Mouse (Mus musculus): ENCODE data around the gene C1ql4. TPM values are rescaled to one million over a fixed set of nuclear protein-coding genes. Genes with fewer than 3 reads are reported as not detected.

Gene C1ql4
- polyA plus RNA-seq (2014; fragmentation: Nextera tagmentation; extraction: Ambion mirVana), result 0.43 and 1.3 TPM in 2 replicates

- WGBS, result 6% methylated on average over 60 of the region's 60 CpGs
- Histone ChIP-seq H3K36me3 (ENCODE audit: control insufficient read depth, insufficient read depth, low read length) (peaks cover 10% of the 10 kb centered on the region), H3K4me3 (ENCODE audit: low read length) (peak within 1 kb of the TSS; percentile 24), H3K4me2 (replicated peaks; ENCODE audit: low read depth, low read length) (peak within 1 kb of the TSS; percentile 38), H3K27me3 (ENCODE audit: control insufficient read depth, insufficient read depth, low read length) (peaks cover 79% of the 10 kb centered on the region), H3K4me1 (ENCODE audit: control insufficient read depth, insufficient read depth, low read length) (peaks cover 10% of the 10 kb centered on the region), H3K9me3 (ENCODE audit: control insufficient read depth, low read length) (no peaks in the 10 kb centered on the region), H3K9ac (ENCODE audit: low read depth, low read length) (0 out of 2 replicates have a peak within 1 kb of the TSS, but pooled peaks have one; percentile 7), H3K27ac (ENCODE audit: low read depth, low read length) (no peak within 1 kb of the TSS)
- ATAC-seq (ENCODE audit: low FRiP score, low TSS enrichment), result no peak
Measured at GRCm38 (mm10) chr15:99087253-99088075, at the start of gene C1ql4. C1ql4 (minus strand) TSS chr15:99087817.

GRCm38 (mm10) chr15:99129956-99130910 lies 42.6 kb upstream of the C1ql4 start:
- Histone ChIP-seq H3K27me3 (ENCODE audit: control insufficient read depth, insufficient read depth, low read length) (no peaks in the 10 kb centered on the region), H3K4me3 (ENCODE audit: low read length) (no peak overlapping the region), H3K4me2 (replicated peaks; ENCODE audit: low read depth, low read length) (no peak overlapping the region), H3K27ac (ENCODE audit: low read depth, low read length) (no peak overlapping the region), H3K9ac (ENCODE audit: low read depth, low read length) (no peak overlapping the region), H3K4me1 (ENCODE audit: control insufficient read depth, insufficient read depth, low read length) (peaks cover 35% of the 10 kb centered on the region), H3K36me3 (ENCODE audit: control insufficient read depth, insufficient read depth, low read length) (0 out of 2 replicates have a peak, but pooled peaks cover 2% of the 10 kb centered on the region), H3K9me3 (ENCODE audit: control insufficient read depth, low read length) (no peaks in the 10 kb centered on the region)
- no peak for ATAC-seq (ENCODE audit: low FRiP score, low TSS enrichment)
- WGBS, result 46% methylated on average over 22 of the region's 22 CpGs

- ATAC-seq (ENCODE audit: low FRiP score, low TSS enrichment), result no peak
- H3K9ac ChIP-seq (ENCODE audit: low read depth, low read length), result no peak overlapping the region
- no peaks in the 10 kb centered on the region for H3K9me3 ChIP-seq (ENCODE audit: control insufficient read depth, low read length)
- H3K4me2 ChIP-seq (replicated peaks; ENCODE audit: low read depth, low read length), result no peak overlapping the region
- 0 out of 2 replicates have a peak, but pooled peaks cover 2% of the 10 kb centered on the region for H3K36me3 ChIP-seq (ENCODE audit: control insufficient read depth, insufficient read depth, low read length)
- H3K27me3 ChIP-seq (ENCODE audit: control insufficient read depth, insufficient read depth, low read length), result no peaks in the 10 kb centered on the region
- H3K4me1 ChIP-seq (ENCODE audit: control insufficient read depth, insufficient read depth, low read length), result peaks cover 37% of the 10 kb centered on the region
- no peak overlapping the region for H3K27ac ChIP-seq (ENCODE audit: low read depth, low read length)
- no peak overlapping the region for H3K4me3 ChIP-seq (ENCODE audit: low read length)
- WGBS, result 69% methylated on average over 11 of the region's 11 CpGs
Measured at GRCm38 (mm10) chr15:99129441-99129840, 41.8 kb upstream of the C1ql4 start.

- 67% methylated on average over 6 of the region's 6 CpGs for WGBS
Measured at GRCm38 (mm10) chr15:99127851-99128522, 40.4 kb upstream of the C1ql4 start.

GRCm38 (mm10) chr15:99126816-99127365 lies 39.3 kb upstream of the C1ql4 start:
- H3K4me3 ChIP-seq (ENCODE audit: low read length), result peak overlapping the region; percentile 84
- peak overlapping the region; percentile 68 for H3K4me2 ChIP-seq (replicated peaks; ENCODE audit: low read depth, low read length)
- H3K4me1 ChIP-seq (ENCODE audit: control insufficient read depth, insufficient read depth, low read length), result peaks cover 37% of the 10 kb centered on the region
- ATAC-seq (ENCODE audit: low FRiP score, low TSS enrichment), result peak; percentile 17; the same call in 1 of the 2 replicates
- no peaks in the 10 kb centered on the region for H3K27me3 ChIP-seq (ENCODE audit: control insufficient read depth, insufficient read depth, low read length)
- H3K9ac ChIP-seq (ENCODE audit: low read depth, low read length), result peak overlapping the region; percentile 93
- H3K27ac ChIP-seq (ENCODE audit: low read depth, low read length), result peak overlapping the region; percentile 93
- 0 out of 2 replicates have a peak, but pooled peaks cover 1% of the 10 kb centered on the region for H3K36me3 ChIP-seq (ENCODE audit: control insufficient read depth, insufficient read depth, low read length)
- under 1% methylated on average over 35 of the region's 35 CpGs for WGBS
- no peaks in the 10 kb centered on the region for H3K9me3 ChIP-seq (ENCODE audit: control insufficient read depth, low read length)

More at GRCm38 (mm10) chr15:99127851-99128522, 40.4 kb upstream of the C1ql4 start:
- H3K9ac ChIP-seq (ENCODE audit: low read depth, low read length), result peak overlapping the region; percentile 93; the same call in 1 of the 2 replicates
- H3K9me3 ChIP-seq (ENCODE audit: control insufficient read depth, low read length), result no peaks in the 10 kb centered on the region
- peak overlapping the region; percentile 84 for H3K4me3 ChIP-seq (ENCODE audit: low read length)
- H3K27me3 ChIP-seq (ENCODE audit: control insufficient read depth, insufficient read depth, low read length), result no peaks in the 10 kb centered on the region
- no peak overlapping the region for H3K27ac ChIP-seq (ENCODE audit: low read depth, low read length)
- no peak for ATAC-seq (ENCODE audit: low FRiP score, low TSS enrichment)
- 0 out of 2 replicates have a peak, but pooled peaks cover 2% of the 10 kb centered on the region for H3K36me3 ChIP-seq (ENCODE audit: control insufficient read depth, insufficient read depth, low read length)
- H3K4me2 ChIP-seq (replicated peaks; ENCODE audit: low read depth, low read length), result peak overlapping the region; percentile 68
- H3K4me1 ChIP-seq (ENCODE audit: control insufficient read depth, insufficient read depth, low read length), result peaks cover 37% of the 10 kb centered on the region

- WGBS, result under 1% methylated on average over 110 of the region's 115 CpGs
- H3K4me3 ChIP-seq (ENCODE audit: low read length), result peak overlapping the region; percentile 84
- H3K4me1 ChIP-seq (ENCODE audit: control insufficient read depth, insufficient read depth, low read length), result peaks cover 35% of the 10 kb centered on the region
- H3K36me3 ChIP-seq (ENCODE audit: control insufficient read depth, insufficient read depth, low read length), result no peaks in the 10 kb centered on the region
- peak; percentile 90 for ATAC-seq (ENCODE audit: low FRiP score, low TSS enrichment)
- no peaks in the 10 kb centered on the region for H3K9me3 ChIP-seq (ENCODE audit: control insufficient read depth, low read length)
- H3K27me3 ChIP-seq (ENCODE audit: control insufficient read depth, insufficient read depth, low read length), result no peaks in the 10 kb centered on the region
- peak overlapping the region; percentile 93 for H3K9ac ChIP-seq (ENCODE audit: low read depth, low read length)
- peak overlapping the region; percentile 68 for H3K4me2 ChIP-seq (replicated peaks; ENCODE audit: low read depth, low read length)
- peak overlapping the region; percentile 93 for H3K27ac ChIP-seq (ENCODE audit: low read depth, low read length)
Measured at GRCm38 (mm10) chr15:99126081-99126815, 38.6 kb upstream of the C1ql4 start.

GRCm38 (mm10) chr15:99125711-99126080 lies 38.1 kb upstream of the C1ql4 start, which contains the start of gene Spats2:
Spats2 (plus strand) TSS chr15:99125916.
- peak within 1 kb of the TSS; percentile 93 for H3K9ac ChIP-seq (ENCODE audit: low read depth, low read length)

More at GRCm38 (mm10) chr15:99125711-99126080, 38.1 kb upstream of the C1ql4 start, which contains the start of gene Spats2:
- WGBS, result 1% methylated on average over 12 of the region's 12 CpGs
- Histone ChIP-seq H3K36me3 (ENCODE audit: control insufficient read depth, insufficient read depth, low read length) (no peaks in the 10 kb centered on the region), H3K4me3 (ENCODE audit: low read length) (peak within 1 kb of the TSS; percentile 84), H3K4me2 (replicated peaks; ENCODE audit: low read depth, low read length) (peak within 1 kb of the TSS; percentile 68), H3K4me1 (ENCODE audit: control insufficient read depth, insufficient read depth, low read length) (peaks cover 33% of the 10 kb centered on the region), H3K27ac (ENCODE audit: low read depth, low read length) (peak within 1 kb of the TSS; percentile 93), H3K27me3 (ENCODE audit: control insufficient read depth, insufficient read depth, low read length) (no peaks in the 10 kb centered on the region), H3K9me3 (ENCODE audit: control insufficient read depth, low read length) (no peaks in the 10 kb centered on the region)
- no peak for ATAC-seq (ENCODE audit: low FRiP score, low TSS enrichment)

Measured in kidney, embryonic 14.5 days (tissue).